Mouse (Mus musculus) cerebellum, adult 11-12 months (tissue): ENCODE data around the gene Pcdh9.

ENCODE experiments used
- DNase-seq: peaks from one replicate; pipeline ENCODE4 v3.0.0; 2022

Pcdh9 gene

GRCm38 (mm10) chr14:93354150-93354549 is 536.3 kb downstream of the Pcdh9 start:
- DNase-seq: no peak

GRCm38 (mm10) chr14:93350906-93351305 is 539.6 kb downstream of the Pcdh9 start:
- peak; percentile 97 for DNase-seq

- peak; percentile 57 for DNase-seq
Observed at GRCm38 (mm10) chr14:93349166-93349565, 541.3 kb downstream of the Pcdh9 start.

GRCm38 (mm10) chr14:93347031-93347430 is 543.4 kb downstream of the Pcdh9 start:
- no peak for DNase-seq

GRCm38 (mm10) chr14:93342781-93343180 is 547.7 kb downstream of the Pcdh9 start:
- peak; percentile 63 for DNase-seq

GRCm38 (mm10) chr14:93341390-93341789 is 549.1 kb downstream of the Pcdh9 start:
- DNase-seq: no peak

- DNase-seq: no peak
Observed at GRCm38 (mm10) chr14:93329247-93329646, 561.2 kb downstream of the Pcdh9 start.

GRCm38 (mm10) chr14:93317393-93317792 is 573.1 kb downstream of the Pcdh9 start:
- no peak for DNase-seq

GRCm38 (mm10) chr14:93288361-93288760 is 602.1 kb downstream of the Pcdh9 start:
- no peak for DNase-seq

- no peak for DNase-seq
Observed at GRCm38 (mm10) chr14:93287642-93288041, 602.8 kb downstream of the Pcdh9 start.

- DNase-seq: no peak
Observed at GRCm38 (mm10) chr14:93285136-93285535, 605.3 kb downstream of the Pcdh9 start.

- no peak for DNase-seq
Observed at GRCm38 (mm10) chr14:93284009-93284408, 606.5 kb downstream of the Pcdh9 start.

GRCm38 (mm10) chr14:93275661-93276060 is 614.8 kb downstream of the Pcdh9 start:
- DNase-seq: no peak

- DNase-seq: no peak
Observed at GRCm38 (mm10) chr14:93274767-93275166, 615.7 kb downstream of the Pcdh9 start.

- no peak for DNase-seq
Observed at GRCm38 (mm10) chr14:93253411-93253810, 637.1 kb downstream of the Pcdh9 start.

- DNase-seq: no peak
Observed at GRCm38 (mm10) chr14:93240263-93240662, 650.2 kb downstream of the Pcdh9 start.

GRCm38 (mm10) chr14:93234333-93234732 is 656.1 kb downstream of the Pcdh9 start:
- no peak for DNase-seq

- DNase-seq: no peak
Observed at GRCm38 (mm10) chr14:93233599-93233998, 656.9 kb downstream of the Pcdh9 start.

- peak; percentile 70 for DNase-seq
Observed at GRCm38 (mm10) chr14:93214846-93215245, 675.6 kb downstream of the Pcdh9 start.

GRCm38 (mm10) chr14:93199791-93200190 is 690.7 kb downstream of the Pcdh9 start:
- no peak for DNase-seq

- DNase-seq: no peak
Observed at GRCm38 (mm10) chr14:93182606-93183491, 707.6 kb downstream of the Pcdh9 start.

GRCm38 (mm10) chr14:93169201-93169600 is 721.3 kb downstream of the Pcdh9 start:
- DNase-seq: peak; percentile 8

GRCm38 (mm10) chr14:93168367-93168766 is 722.1 kb downstream of the Pcdh9 start:
- DNase-seq: no peak

- no peak for DNase-seq
Observed at GRCm38 (mm10) chr14:93143414-93143813, 747.1 kb downstream of the Pcdh9 start.

GRCm38 (mm10) chr14:93142076-93142475 is 748.4 kb downstream of the Pcdh9 start:
- DNase-seq: peak; percentile 15
